ENCODE assay signal across 2 mouse cellular contexts in the genomic region with DNA sequence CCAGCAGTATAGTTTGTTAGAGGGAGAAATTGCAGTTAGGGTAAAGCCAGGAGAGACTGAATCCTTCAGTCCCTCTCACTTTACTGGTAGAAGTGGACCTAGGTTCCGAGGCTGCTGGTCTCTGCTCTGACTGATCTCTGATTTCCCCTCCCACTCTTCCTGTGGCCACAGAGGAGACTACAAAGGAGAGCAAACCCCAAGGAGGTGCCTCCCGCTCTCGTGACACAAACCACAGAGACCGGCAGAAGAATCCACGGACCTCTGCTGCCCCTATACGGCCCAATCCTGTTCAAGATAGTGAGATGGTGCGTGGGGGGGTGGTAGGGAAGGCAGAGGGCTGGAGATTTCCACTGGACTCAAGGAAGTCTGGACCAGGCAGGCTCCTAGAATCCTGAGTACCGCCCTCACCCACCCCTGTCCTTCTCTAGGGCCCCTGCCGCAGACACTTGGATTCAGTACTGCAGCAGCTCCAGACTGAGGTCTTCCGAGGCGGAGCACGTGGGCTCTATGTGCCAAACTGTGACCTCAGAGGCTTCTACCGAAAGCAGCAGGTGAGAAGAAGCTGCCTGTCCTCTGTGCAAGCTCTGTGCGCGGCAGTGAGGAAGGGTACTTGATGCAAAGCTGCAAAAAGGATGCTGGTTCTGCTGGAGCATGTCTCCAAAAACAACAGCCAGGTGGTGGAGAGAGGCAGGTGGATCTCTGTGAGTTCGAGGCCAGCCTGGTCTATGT.
TF ChIP-seq lines count a peak whose summit lies in the region.

No protein-coding gene starts in this region.

TF ChIP-seq in CH12.LX, 34 proteins besides CTCF, POLR2A, EP300 and RAD21:
- TF ChIP-seq MXI1 (IDR thresholded peaks at IDR 0.05; ENCODE audit: low read depth, low read length) (peak; percentile 28; the same call in 1 of the 2 replicates), NELFE (IDR thresholded peaks at IDR 0.05; ENCODE audit: low read depth, low read length) (no peak), GABPA (IDR thresholded peaks at IDR 0.05; ENCODE audit: insufficient replicate concordance, low read depth, low read length) (no peak), IRF4 (IDR thresholded peaks at IDR 0.05; ENCODE audit: low read depth, low read length) (no peak), NRF1 (IDR thresholded peaks at IDR 0.05; ENCODE audit: low read depth, low read length) (no peak), ZNF384 (IDR thresholded peaks at IDR 0.05; ENCODE audit: low read depth, low read length) (no peak), BHLHE40 (IDR thresholded peaks at IDR 0.05; ENCODE audit: low read depth, low read length) (peak; percentile 70), TCF12 (IDR thresholded peaks at IDR 0.05; ENCODE audit: low read depth, low read length) (no peak), JUN (IDR thresholded peaks at IDR 0.05; ENCODE audit: insufficient read depth, low read depth, low read length) (no peak), E2F4 (IDR thresholded peaks at IDR 0.05; ENCODE audit: insufficient replicate concordance, low read depth, low read length) (no peak), ETS1 (conservative IDR thresholded peaks at IDR 0.05; ENCODE audit: low read depth, low read length) (no peak), KAT2A (IDR thresholded peaks at IDR 0.05; ENCODE audit: insufficient replicate concordance, low read length) (no peak), MAX (IDR thresholded peaks at IDR 0.05; ENCODE audit: low read length) (peak; percentile 53; the same call in 1 of the 2 replicates)

TF ChIP-seq in myocyte, 11 proteins besides CTCF, POLR2A, EP300 and RAD21:
- TF ChIP-seq USF1 (IDR thresholded peaks at IDR 0.05; ENCODE audit: low read depth): no peak
